Comparison of ENCODE assay signal across 19 mouse cellular contexts in genomic region chr7:28161163-28161749, GRCm38 (mm10). TPM values are rescaled to one million over a fixed set of nuclear protein-coding genes. Genes with fewer than 3 reads are reported as not detected.
"Had no signal": no experiment of that assay in that cellular context is flagged by ENCODE, and none has a peak within 500 bp of the region (broad histone marks: within the 10 kb centered on the region; RNA-seq: fewer than 3 reads in every experiment).

No protein-coding gene starts in this region.

- H3K9me3 ChIP-seq: limb, embryonic 10.5 days; lung, embryonic 15.5 days had no signal

- H3K27me3 ChIP-seq: limb, embryonic 13.5 days; liver, embryonic 15.5 days; lung, embryonic 15.5 days had no signal

- ATAC-seq: liver, embryonic 12.5 days had no signal

- H3K9ac ChIP-seq: limb, embryonic 13.5 days; liver, embryonic 12.5 days; liver, embryonic 15.5 days; lung, embryonic 15.5 days had no signal

- H3K4me3 ChIP-seq: limb, embryonic 10.5 days; limb, embryonic 13.5 days; liver, embryonic 12.5 days; liver, embryonic 15.5 days; lung, embryonic 15.5 days; megakaryocyte, embryonic 14.5 days; midbrain, embryonic 10.5 days had no signal

- H3K36me3 ChIP-seq: limb, embryonic 10.5 days; limb, embryonic 13.5 days; liver, embryonic 12.5 days; liver, embryonic 15.5 days; lung, embryonic 15.5 days; midbrain, embryonic 10.5 days had no signal

- H3K27ac ChIP-seq: limb, embryonic 10.5 days; limb, embryonic 13.5 days; liver, embryonic 12.5 days; liver, embryonic 15.5 days; lung, embryonic 15.5 days; midbrain, embryonic 10.5 days had no signal

- DNase-seq: kidney, adult 18-20 months; kidney, postnatal 10 days; kidney, postnatal 36 days; liver; lung, adult 18-20 months; lung, postnatal 10 days; lung, postnatal 36 days; thymus, adult 18-20 months; thymus, postnatal 36 days had no signal

- H3K4me1 ChIP-seq: limb, embryonic 10.5 days; limb, embryonic 13.5 days; liver, embryonic 12.5 days; liver, embryonic 15.5 days; lung, embryonic 15.5 days; midbrain, embryonic 10.5 days had no signal

- H3K4me2 ChIP-seq: limb, embryonic 13.5 days; liver, embryonic 12.5 days; liver, embryonic 15.5 days; lung, embryonic 15.5 days had no signal

RNA-seq across cellular contexts. Expression of gene 9530053A07Rik, which starts 32.0 kb away (rescaled TPM):
- total RNA-seq: layer of hippocampus, adult 8-10 months had no signal
- polyA plus RNA-seq: kidney, embryonic 14.5 days; liver, embryonic 15.5 days; spleen, adult 2 months had no signal
